In genomic region chr2:103631293-103631717, GRCm38 (mm10) we compare ENCODE assay signal across 16 mouse cellular contexts.
DNase-seq lines count a peak whose midpoint lies in the region; ATAC-seq lines count a peak whose summit lies in the region.
"Had no signal": no experiment of that assay in that cellular context is flagged by ENCODE, and none has a peak within 500 bp of the region (broad histone marks: within the 10 kb centered on the region; RNA-seq: fewer than 3 reads in every experiment).

No protein-coding gene starts in this region.

- no peaks in the 10 kb centered on the region for H3K27me3 ChIP-seq in heart, embryonic 10.5 days (ENCODE audit: insufficient read depth, poor library complexity, severe bottlenecking)
- H3K27me3 ChIP-seq in midbrain, embryonic 15.5 days (replicated peaks) = no peaks in the 10 kb centered on the region
- H3K27me3 ChIP-seq in midbrain, embryonic 14.5 days (ENCODE audit: control insufficient read depth, insufficient read depth, low read length) = no peaks in the 10 kb centered on the region
- no peaks in the 10 kb centered on the region for H3K27me3 ChIP-seq in hindbrain, embryonic 12.5 days
- H3K27me3 ChIP-seq in midbrain, embryonic 16.5 days (ENCODE audit: control insufficient read depth, insufficient read depth, low read depth, low read length) = no peaks in the 10 kb centered on the region
- H3K27me3 ChIP-seq: forebrain, embryonic 13.5 days; limb, embryonic 12.5 days had no signal

- DNase-seq in heart, adult 11 months = peak; percentile 55
- no peak for DNase-seq in heart, embryonic 10.5 days (ENCODE audit: low spot score)
- no peak for DNase-seq in midbrain, embryonic 14.5 days
- no peak for DNase-seq in ovary, adult 18-20 months (ENCODE audit: low spot score)
- no peak for DNase-seq in adrenal gland, postnatal 4 days (ENCODE audit: low spot score in 2 of 2)
- DNase-seq: cerebellum, adult 11-12 months; heart, postnatal 4 days; kidney, postnatal 10 days; lung, postnatal 14 days; thymus, adult 2 months had no signal

- peaks cover 74% of the 10 kb centered on the region for H3K4me1 ChIP-seq in heart, embryonic 10.5 days
- H3K4me1 ChIP-seq in midbrain, embryonic 15.5 days = peaks cover 9% of the 10 kb centered on the region
- H3K4me1 ChIP-seq in midbrain, embryonic 14.5 days (ENCODE audit: control insufficient read depth, insufficient read depth, low read length) = peaks cover 11% of the 10 kb centered on the region
- peaks cover 38% of the 10 kb centered on the region for H3K4me1 ChIP-seq in hindbrain, embryonic 12.5 days
- peaks cover 18% of the 10 kb centered on the region for H3K4me1 ChIP-seq in midbrain, embryonic 16.5 days (ENCODE audit: control insufficient read depth, insufficient read depth, low read length)

- 76% methylated on average over 7 of the region's 7 CpGs for WGBS in heart, embryonic 10.5 days
- WGBS in midbrain, embryonic 15.5 days = 59% methylated on average over 7 of the region's 7 CpGs
- WGBS in midbrain, embryonic 14.5 days = 72% methylated on average over 7 of the region's 7 CpGs
- WGBS in hindbrain, embryonic 12.5 days = 58% methylated on average over 7 of the region's 7 CpGs
- WGBS in midbrain, embryonic 16.5 days = 67% methylated on average over 7 of the region's 7 CpGs

- no peak for ATAC-seq in midbrain, embryonic 15.5 days (replicated peaks)
- ATAC-seq in midbrain, embryonic 14.5 days (ENCODE audit: low FRiP score, low TSS enrichment) = no peak
- ATAC-seq in hindbrain, embryonic 12.5 days (ENCODE audit: low FRiP score) = no peak
- peak; percentile 25; the same call in 1 of the 2 replicates for ATAC-seq in midbrain, embryonic 16.5 days
- ATAC-seq: forebrain, embryonic 13.5 days had no signal

- no peak overlapping the region for H3K4me3 ChIP-seq in heart, embryonic 10.5 days
- no peak overlapping the region for H3K4me3 ChIP-seq in midbrain, embryonic 15.5 days
- no peak overlapping the region for H3K4me3 ChIP-seq in midbrain, embryonic 14.5 days (replicated peaks; ENCODE audit: low read depth, low read length)
- H3K4me3 ChIP-seq in hindbrain, embryonic 12.5 days = no peak overlapping the region
- no peak overlapping the region for H3K4me3 ChIP-seq in midbrain, embryonic 16.5 days (ENCODE audit: low read depth, low read length)
- H3K4me3 ChIP-seq: forebrain, embryonic 13.5 days; limb, embryonic 12.5 days had no signal

- H3K9me3 ChIP-seq in heart, embryonic 10.5 days = no peaks in the 10 kb centered on the region
- no peaks in the 10 kb centered on the region for H3K9me3 ChIP-seq in midbrain, embryonic 15.5 days
- no peaks in the 10 kb centered on the region for H3K9me3 ChIP-seq in midbrain, embryonic 14.5 days (ENCODE audit: control insufficient read depth, low read length)
- no peaks in the 10 kb centered on the region for H3K9me3 ChIP-seq in hindbrain, embryonic 12.5 days (replicated peaks)
- no peaks in the 10 kb centered on the region for H3K9me3 ChIP-seq in midbrain, embryonic 16.5 days (replicated peaks; ENCODE audit: control insufficient read depth, low read length, poor library complexity, severe bottlenecking)
- H3K9me3 ChIP-seq: forebrain, embryonic 13.5 days; limb, embryonic 12.5 days had no signal

- no peak overlapping the region for H3K9ac ChIP-seq in midbrain, embryonic 15.5 days
- H3K9ac ChIP-seq in midbrain, embryonic 14.5 days (replicated peaks; ENCODE audit: low read length) = no peak overlapping the region
- H3K9ac ChIP-seq in hindbrain, embryonic 12.5 days = no peak overlapping the region
- no peak overlapping the region; the same call in 1 of the 2 replicates for H3K9ac ChIP-seq in midbrain, embryonic 16.5 days (ENCODE audit: low read depth, low read length)
- H3K9ac ChIP-seq: forebrain, embryonic 13.5 days; limb, embryonic 12.5 days had no signal

- no peak overlapping the region for H3K4me2 ChIP-seq in midbrain, embryonic 15.5 days
- H3K4me2 ChIP-seq in midbrain, embryonic 14.5 days (ENCODE audit: low read length) = no peak overlapping the region
- H3K4me2 ChIP-seq in hindbrain, embryonic 12.5 days (replicated peaks) = no peak overlapping the region
- no peak overlapping the region for H3K4me2 ChIP-seq in midbrain, embryonic 16.5 days (ENCODE audit: low read length)
- H3K4me2 ChIP-seq: forebrain, embryonic 13.5 days; heart, embryonic 11.5 days; limb, embryonic 12.5 days had no signal

- H3K36me3 ChIP-seq in heart, embryonic 10.5 days = no peaks in the 10 kb centered on the region
- no peaks in the 10 kb centered on the region for H3K36me3 ChIP-seq in midbrain, embryonic 15.5 days (replicated peaks)
- no peaks in the 10 kb centered on the region for H3K36me3 ChIP-seq in midbrain, embryonic 14.5 days (ENCODE audit: control insufficient read depth, insufficient read depth, low read length)
- no peaks in the 10 kb centered on the region for H3K36me3 ChIP-seq in hindbrain, embryonic 12.5 days
- H3K36me3 ChIP-seq in midbrain, embryonic 16.5 days (ENCODE audit: control insufficient read depth, insufficient read depth, low read length) = no peaks in the 10 kb centered on the region
- H3K36me3 ChIP-seq: limb, embryonic 12.5 days had no signal

- no peak overlapping the region for H3K27ac ChIP-seq in heart, embryonic 10.5 days
- peak overlapping the region; percentile 22; the same call in 1 of the 2 replicates for H3K27ac ChIP-seq in midbrain, embryonic 15.5 days
- H3K27ac ChIP-seq in midbrain, embryonic 14.5 days (replicated peaks; ENCODE audit: low read depth, low read length) = no peak overlapping the region
- peak overlapping the region; percentile 66; the same call in 1 of the 2 replicates for H3K27ac ChIP-seq in hindbrain, embryonic 12.5 days
- H3K27ac ChIP-seq in midbrain, embryonic 16.5 days (ENCODE audit: low read length) = no peak overlapping the region
- H3K27ac ChIP-seq: forebrain, embryonic 13.5 days; limb, embryonic 12.5 days had no signal

Comparison
In these comparisons a context has a peak if more than half of its experiments do, and no peak if none do; other contexts are left out.
1. H3K27ac ChIP-seq: peak in midbrain, embryonic 15.5 days (single experiment) and hindbrain, embryonic 12.5 days (single experiment); none in heart, embryonic 10.5 days (single experiment), midbrain, embryonic 14.5 days (single experiment) and midbrain, embryonic 16.5 days (single experiment).